Mouse (Mus musculus): Measurements from ENCODE around the gene Il6st.

Il6st gene

GRCm38 (mm10) chr13:112442867-112443529, 20.9 kb upstream of the Il6st start:
- no peak for DNase-seq (ENCODE audit: low read depth, low spot score)

- no peak for DNase-seq (ENCODE audit: low read depth, low spot score)
These were observed 16.7 kb upstream of the Il6st start for GRCm38 (mm10) chr13:112447108-112447665.

GRCm38 (mm10) chr13:112450210-112450609, 13.7 kb upstream of the Il6st start:
- no peak for DNase-seq (ENCODE audit: low read depth, low spot score)

GRCm38 (mm10) chr13:112457366-112457765, 6.5 kb upstream of the Il6st start:
- no peak for DNase-seq (ENCODE audit: low read depth, low spot score)

GRCm38 (mm10) chr13:112458016-112458415, 5.9 kb upstream of the Il6st start:
- no peak for DNase-seq (ENCODE audit: low read depth, low spot score)

- DNase-seq (ENCODE audit: low read depth, low spot score): no peak
These were observed 5.3 kb upstream of the Il6st start for GRCm38 (mm10) chr13:112458435-112459018.

- DNase-seq (ENCODE audit: low read depth, low spot score): no peak
These were observed 3.9 kb upstream of the Il6st start for GRCm38 (mm10) chr13:112459956-112460355.

- DNase-seq (ENCODE audit: low read depth, low spot score): no peak
These were observed 1.4 kb upstream of the Il6st start for GRCm38 (mm10) chr13:112462411-112462987.

GRCm38 (mm10) chr13:112463337-112463802, 500 bp upstream of the Il6st start:
- no peak for DNase-seq (ENCODE audit: low read depth, low spot score)

- no peak for DNase-seq (ENCODE audit: low read depth, low spot score)
These were observed 887 bp downstream of the Il6st start for GRCm38 (mm10) chr13:112464626-112465287.

GRCm38 (mm10) chr13:112465585-112465984, 1.7 kb downstream of the Il6st start:
- no peak for DNase-seq (ENCODE audit: low read depth, low spot score)

GRCm38 (mm10) chr13:112466136-112466945, 2.5 kb downstream of the Il6st start:
- DNase-seq (ENCODE audit: low read depth, low spot score): no peak

GRCm38 (mm10) chr13:112466946-112467255, 3.0 kb downstream of the Il6st start:
- no peak for DNase-seq (ENCODE audit: low read depth, low spot score)

- DNase-seq (ENCODE audit: low read depth, low spot score): no peak
These were observed 3.5 kb downstream of the Il6st start for GRCm38 (mm10) chr13:112467384-112467783.

GRCm38 (mm10) chr13:112469491-112469890, 5.6 kb downstream of the Il6st start:
- DNase-seq (ENCODE audit: low read depth, low spot score): no peak

- no peak for DNase-seq (ENCODE audit: low read depth, low spot score)
These were observed 7.3 kb downstream of the Il6st start for GRCm38 (mm10) chr13:112471201-112471600.

GRCm38 (mm10) chr13:112472401-112473023, 8.6 kb downstream of the Il6st start:
- DNase-seq (ENCODE audit: low read depth, low spot score): no peak

GRCm38 (mm10) chr13:112473757-112474755, 10.2 kb downstream of the Il6st start:
- DNase-seq (ENCODE audit: low read depth, low spot score): no peak

GRCm38 (mm10) chr13:112479032-112479431, 15.2 kb downstream of the Il6st start:
- DNase-seq (ENCODE audit: low read depth, low spot score): no peak

GRCm38 (mm10) chr13:112479926-112480325, 16.1 kb downstream of the Il6st start:
- no peak for DNase-seq (ENCODE audit: low read depth, low spot score)

Measured in c-Kit-negative CD71-positive TER-119-positive erythroid progenitor cells, embryonic 14.5 days (primary cell).